Mouse (Mus musculus) stomach, embryonic 14.5 days (tissue): Measurements from ENCODE around the gene Krt87. TPM values are rescaled to one million over a fixed set of nuclear protein-coding genes. Genes with fewer than 3 reads are reported as not detected.

Experiments used
- ATAC-seq: fragments of 200-750 bp; cut with Nextera tagmentation; 2 replicates; pipeline ENCODE4 v1.8.0; 2017; ENCODE audit warnings: low read depth, moderate TSS enrichment; ENCODE audit not compliant: insufficient number of reproducible peaks, insufficient read depth, low FRiP score
- H3K27ac ChIP-seq: fragments of 300-500 bp; sonication (generic); 2 replicates; pipeline ENCODE4 v1.5.1; 2014; ENCODE audit warnings: mild to moderate bottlenecking, low read length, moderate library complexity, mixed read lengths
- H3K27me3 ChIP-seq: fragments of 300-500 bp; sonication (generic); 2 replicates; pipeline ENCODE4 v1.6.1; 2014; ENCODE audit warnings: low read length, control low read depth, mixed read lengths; ENCODE audit not compliant: control insufficient read depth, insufficient read depth
- H3K36me3 ChIP-seq: fragments of 300-500 bp; sonication (generic); 2 replicates; pipeline ENCODE4 v1.6.1; 2014; ENCODE audit warnings: mild to moderate bottlenecking, control low read depth, low read length, moderate library complexity, mixed read lengths; ENCODE audit not compliant: control insufficient read depth, insufficient read depth
- H3K4me1 ChIP-seq: fragments of 300-500 bp; sonication (generic); 2 replicates; pipeline ENCODE4 v1.6.1; 2014; ENCODE audit warnings: low read length, control low read depth, mixed read lengths; ENCODE audit not compliant: control insufficient read depth, insufficient read depth
- H3K4me2 ChIP-seq: fragments of 300-500 bp; sonication (generic); replicated peaks from 2 replicates; pipeline ENCODE4 v1.6.1; 2014; ENCODE audit warnings: low read depth, low read length, control low read depth
- H3K4me3 ChIP-seq: fragments of 300-500 bp; sonication (generic); 2 replicates; pipeline ENCODE4 v1.5.1; 2014; ENCODE audit warnings: low read depth, low read length, control low read depth
- H3K9ac ChIP-seq: fragments of 300-500 bp; sonication (generic); replicated peaks from 2 replicates; pipeline ENCODE4 v1.6.1; 2014; ENCODE audit warnings: low read depth, mild to moderate bottlenecking, control low read depth, low read length, moderate library complexity, mixed read lengths
- H3K9me3 ChIP-seq: fragments of 300-500 bp; sonication (generic); 2 replicates; pipeline ENCODE4 v1.6.1; 2016; ENCODE audit warnings: low read depth, low read length, control low read depth; ENCODE audit not compliant: control insufficient read depth
- WGBS: fragments of 180-500 bp; shearing (Covaris S2); extraction: QIAGEN DNeasy Blood & Tissue Kit; methylation state at CpG from one replicate; pipeline ENCODE4 v1.1.7; 2014; 5-methylcytosine and 5-hydroxymethylcytosine counted together
- polyA plus RNA-seq: library from polyadenylated mRNA; unstranded; fragments of >200 nt; fragmentation: Nextera tagmentation; extraction: Ambion mirVana; gene quantifications from 2 replicates; pipeline ENCODE4 v1.2.1, GENCODE M21; 2014

The Krt87 gene
- polyA plus RNA-seq, 1 experiment from 2014 or later: 0.10 TPM

- Histone ChIP-seq H3K4me2 (no peak overlapping the region), H3K27me3 (no peaks in the 10 kb centered on the region), H3K27ac (no peak overlapping the region), H3K9me3 (no peaks in the 10 kb centered on the region), H3K4me1 (peaks cover 6% of the 10 kb centered on the region; the same call in 1 of the 2 replicates), H3K36me3 (no peaks in the 10 kb centered on the region), H3K4me3 (no peak overlapping the region), H3K9ac (no peak overlapping the region)
- WGBS: 34% methylated on average over 5 of the region's 5 CpGs
- 0 out of 2 replicates have a peak, but pooled peaks have one; percentile 31 for ATAC-seq
These were observed 50.5 kb downstream of the Krt87 start for GRCm38 (mm10) chr15:101388034-101388541.

GRCm38 (mm10) chr15:101387176-101387575, 51.4 kb downstream of the Krt87 start:
- Histone ChIP-seq H3K27me3 (no peaks in the 10 kb centered on the region), H3K4me3 (no peak overlapping the region), H3K4me2 (no peak overlapping the region), H3K36me3 (no peaks in the 10 kb centered on the region), H3K9ac (no peak overlapping the region), H3K4me1 (peaks cover 6% of the 10 kb centered on the region; the same call in 1 of the 2 replicates), H3K9me3 (no peaks in the 10 kb centered on the region), H3K27ac (no peak overlapping the region)
- WGBS: 55% methylated on average over 3 of the region's 3 CpGs
- ATAC-seq: no peak

GRCm38 (mm10) chr15:101385064-101385463, 53.5 kb downstream of the Krt87 start:
- WGBS: 81% methylated on average over 6 of the region's 6 CpGs
- H3K27me3 ChIP-seq: no peaks in the 10 kb centered on the region

DNA sequence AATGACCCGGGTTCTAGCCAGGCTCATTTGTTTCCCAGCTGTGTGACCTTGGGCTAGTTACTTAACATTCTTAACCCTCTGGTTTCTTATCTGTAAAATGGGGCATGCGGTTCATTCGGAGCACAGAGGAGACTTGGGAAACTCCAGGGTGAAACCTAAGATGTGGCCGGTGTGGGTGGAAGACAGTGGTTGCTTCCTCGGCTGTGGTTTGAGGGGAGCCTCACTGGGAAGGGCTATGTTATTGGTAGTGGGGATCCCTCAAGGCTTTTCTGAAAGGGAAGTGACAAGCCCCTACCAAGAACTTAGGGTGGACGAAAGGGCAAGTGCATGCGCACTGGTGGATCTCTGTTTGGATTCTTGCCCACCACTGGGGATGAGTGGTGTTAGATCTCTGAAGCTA, 54.0 kb downstream of the Krt87 start:
- 78% methylated on average over 7 of the region's 7 CpGs for WGBS
- Histone ChIP-seq H3K36me3 (no peaks in the 10 kb centered on the region), H3K9me3 (no peaks in the 10 kb centered on the region)

More at GRCm38 (mm10) chr15:101385064-101385463, 53.5 kb downstream of the Krt87 start:
- no peak overlapping the region for H3K4me2 ChIP-seq
- H3K27ac ChIP-seq: no peak overlapping the region
- peaks cover 9% of the 10 kb centered on the region; the same call in 1 of the 2 replicates for H3K4me1 ChIP-seq
- no peak for ATAC-seq
- H3K9ac ChIP-seq: no peak overlapping the region
- no peak overlapping the region for H3K4me3 ChIP-seq
- H3K9me3 ChIP-seq: no peaks in the 10 kb centered on the region
- no peaks in the 10 kb centered on the region for H3K36me3 ChIP-seq

GRCm38 (mm10) chr15:101382811-101383210, 55.8 kb downstream of the Krt87 start:
- Histone ChIP-seq H3K36me3 (no peaks in the 10 kb centered on the region), H3K4me2 (no peak overlapping the region), H3K4me1 (peaks cover 9% of the 10 kb centered on the region; the same call in 1 of the 2 replicates), H3K27ac (no peak overlapping the region), H3K27me3 (no peaks in the 10 kb centered on the region), H3K4me3 (no peak overlapping the region), H3K9ac (no peak overlapping the region), H3K9me3 (no peaks in the 10 kb centered on the region)
- WGBS: 78% methylated on average over 11 of the region's 11 CpGs
- ATAC-seq: no peak

More for the DNA sequence above, 54.0 kb downstream of the Krt87 start:
- Histone ChIP-seq H3K4me1 (peaks cover 9% of the 10 kb centered on the region; the same call in 1 of the 2 replicates), H3K27me3 (no peaks in the 10 kb centered on the region), H3K4me2 (no peak overlapping the region), H3K9ac (no peak overlapping the region), H3K4me3 (no peak overlapping the region), H3K27ac (no peak overlapping the region)
- ATAC-seq: no peak

GRCm38 (mm10) chr15:101381758-101382157, 56.8 kb downstream of the Krt87 start:
- no peak overlapping the region for H3K4me3 ChIP-seq
- H3K27me3 ChIP-seq: no peaks in the 10 kb centered on the region
- no peak overlapping the region for H3K4me2 ChIP-seq
- H3K36me3 ChIP-seq: no peaks in the 10 kb centered on the region
- H3K9me3 ChIP-seq: no peaks in the 10 kb centered on the region
- no peak overlapping the region for H3K27ac ChIP-seq
- 41% methylated on average over 9 of the region's 9 CpGs for WGBS
- ATAC-seq: no peak
- no peak overlapping the region for H3K9ac ChIP-seq
- peaks cover 3% of the 10 kb centered on the region; the same call in 1 of the 2 replicates for H3K4me1 ChIP-seq

Other genes starting within 250 kb of the Krt87 start
- 6.4 and 7.2 TPM in 2 replicates for gene Grasp, start 214.6 kb downstream of the Krt87 start, polyA plus RNA-seq
- 10.1 and 12.1 TPM in 2 replicates for gene Nr4a1, start 184.5 kb downstream of the Krt87 start, polyA plus RNA-seq
- gene Atg101, start 154.5 kb downstream of the Krt87 start, polyA plus RNA-seq: 63.5 and 64.1 TPM in 2 replicates
- 20.1 and 25.0 TPM in 2 replicates for gene 6030408B16Rik, start 145.6 kb downstream of the Krt87 start, polyA plus RNA-seq
- gene Krt80, start 68.6 kb downstream of the Krt87 start, polyA plus RNA-seq: 2.4 and 4.0 TPM in 2 replicates
- 131 and 148 TPM in 2 replicates for gene Krt7, start 27.8 kb downstream of the Krt87 start, polyA plus RNA-seq
- not detected in 2 replicates for gene Krt88, start 8.9 kb upstream of the Krt87 start, polyA plus RNA-seq
- not detected in 2 replicates for gene Krt81, start 24.9 kb upstream of the Krt87 start, polyA plus RNA-seq
- not detected in 2 replicates for gene Krt86, start 34.7 kb upstream of the Krt87 start, polyA plus RNA-seq
- gene Krt83, start 52.7 kb upstream of the Krt87 start, polyA plus RNA-seq: not detected in 2 replicates
- gene Gm49425, start 78.5 kb upstream of the Krt87 start, polyA plus RNA-seq: not detected in 2 replicates
- not detected in 2 replicates for gene Krt84, start 94.0 kb upstream of the Krt87 start, polyA plus RNA-seq
- not detected in 2 replicates for gene Krt82, start 111.9 kb upstream of the Krt87 start, polyA plus RNA-seq
- gene Krt90, start 124.1 kb upstream of the Krt87 start, polyA plus RNA-seq: 0.22 TPM in 1 of 2 replicates, not detected in the other
- gene Krt75, start 135.1 kb upstream of the Krt87 start, polyA plus RNA-seq: 0.45 and 0.52 TPM in 2 replicates
- not detected in 2 replicates for gene Gm5414, start 189.4 kb upstream of the Krt87 start, polyA plus RNA-seq
- gene Gm5478, start 208.6 kb upstream of the Krt87 start, polyA plus RNA-seq: not detected in 2 replicates
- gene Krt6b, start 241.5 kb upstream of the Krt87 start, polyA plus RNA-seq: not detected in 2 replicates